Mouse (Mus musculus) erythroblast, embryonic 14.5 days (primary cell): ENCODE results near the gene Aco1. TPM values are rescaled to one million over a fixed set of nuclear protein-coding genes. Genes with fewer than 3 reads are reported as not detected.

Source experiments
- H3K27me3 ChIP-seq: 2 replicates; pipeline ENCODE4 v1.6.1; 2012; ENCODE audit warnings: inconsistent platforms; ENCODE audit not compliant: control insufficient read depth
- H3K36me3 ChIP-seq: 2 replicates; pipeline ENCODE4 v1.6.1; 2012; ENCODE audit warnings: mild to moderate bottlenecking, inconsistent platforms; ENCODE audit not compliant: control insufficient read depth
- H3K4me1 ChIP-seq: 2 replicates; pipeline ENCODE4 v1.6.1; 2012; ENCODE audit warnings: inconsistent platforms; ENCODE audit not compliant: control insufficient read depth
- H3K4me3 ChIP-seq: replicated peaks from 2 replicates; pipeline ENCODE3; 2012; ENCODE audit warnings: moderate library complexity, mild to moderate bottlenecking, inconsistent platforms
- H3K9me3 ChIP-seq: 2 replicates; pipeline ENCODE4 v1.6.1; 2012; ENCODE audit warnings: low read length, inconsistent platforms, mixed read lengths; ENCODE audit not compliant: control insufficient read depth
- GATA1 ChIP-seq: IDR thresholded peaks from 2 replicates; pipeline ENCODE4 v1.6.1; 2012; ENCODE audit warnings: low read length, inconsistent platforms, mixed read lengths
- TAL1 ChIP-seq: IDR thresholded peaks from 3 replicates; pipeline ENCODE4 v1.6.1; 2012; ENCODE audit warnings: low read length, inconsistent platforms, mixed read lengths
- polyA plus RNA-seq: library from polyadenylated mRNA; stranded (reverse); fragments of >175 nt; gene quantifications from 2 replicates; pipeline ENCODE4 v1.2.3, GENCODE M21; 2012

Gene Aco1
- polyA plus RNA-seq, 1 experiment: 0.08 TPM

DNA sequence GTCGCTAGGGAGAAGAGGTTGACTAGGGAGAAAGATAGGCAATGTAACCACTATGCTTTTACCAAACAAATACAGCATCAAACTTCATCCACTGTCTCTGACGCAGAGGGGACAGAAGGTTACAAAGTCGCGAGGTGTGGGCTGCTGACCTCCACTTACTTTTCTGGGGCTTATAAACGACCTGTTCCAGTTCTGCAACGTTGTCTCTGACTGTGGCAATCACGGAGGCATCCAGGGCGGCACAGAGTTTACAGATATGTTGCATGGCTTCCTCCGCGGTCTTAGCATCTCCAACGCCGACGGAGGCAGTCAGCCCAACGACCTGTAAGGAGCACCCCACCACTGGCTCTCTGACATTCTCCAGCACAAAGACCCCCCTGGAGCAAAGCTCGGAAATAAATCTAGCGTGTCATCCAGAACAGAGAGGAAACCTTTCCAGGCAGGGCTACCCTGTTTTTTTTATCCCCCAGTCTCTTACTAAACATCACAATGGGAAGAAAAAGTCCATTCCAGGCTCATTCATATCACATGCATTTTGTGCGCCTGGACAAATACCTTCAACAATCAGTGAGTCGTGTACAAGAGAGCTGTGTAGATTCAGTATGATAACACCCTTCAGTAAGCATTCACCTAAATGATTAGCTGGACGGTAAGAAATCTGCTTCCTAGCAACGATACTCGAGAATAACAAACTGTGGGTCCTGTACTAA is 79.2 kb downstream of the Aco1 start:
- Histone ChIP-seq H3K36me3 (no peaks in the 10 kb centered on the region), H3K4me3 (no peak overlapping the region), H3K4me1 (peaks cover 2% of the 10 kb centered on the region; the same call in 1 of the 2 replicates), H3K27me3 (peaks cover 6% of the 10 kb centered on the region), H3K9me3 (no peaks in the 10 kb centered on the region)
- TF ChIP-seq TAL1 (no peak), GATA1 (no peak)

DNA sequence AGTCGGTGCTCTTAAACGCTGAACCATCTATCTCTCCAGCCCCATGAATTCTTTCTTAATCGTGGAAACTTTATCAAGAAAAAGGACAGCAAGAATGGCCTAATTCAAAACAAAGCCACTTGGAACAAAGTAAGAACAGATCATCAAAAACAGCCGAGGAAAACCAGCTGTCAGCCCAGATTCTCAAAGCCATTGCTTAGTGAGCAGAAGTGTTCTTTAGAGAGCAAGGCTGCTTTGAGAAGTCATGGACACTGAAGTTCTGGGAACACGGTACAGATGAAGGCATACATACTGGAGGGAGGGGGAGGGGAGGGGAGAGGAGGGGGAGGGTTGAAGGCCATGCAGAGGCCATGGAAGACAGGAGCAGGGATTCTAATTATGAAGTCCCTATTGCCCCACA is 83.2 kb downstream of the Aco1 start:
- Histone ChIP-seq H3K9me3 (no peaks in the 10 kb centered on the region), H3K4me1 (no peaks in the 10 kb centered on the region), H3K4me3 (no peak overlapping the region), H3K36me3 (no peaks in the 10 kb centered on the region), H3K27me3 (peaks cover 4% of the 10 kb centered on the region; the same call in 1 of the 2 replicates)
- TF ChIP-seq GATA1: no peak
- no peak for TF ChIP-seq TAL1

DNA sequence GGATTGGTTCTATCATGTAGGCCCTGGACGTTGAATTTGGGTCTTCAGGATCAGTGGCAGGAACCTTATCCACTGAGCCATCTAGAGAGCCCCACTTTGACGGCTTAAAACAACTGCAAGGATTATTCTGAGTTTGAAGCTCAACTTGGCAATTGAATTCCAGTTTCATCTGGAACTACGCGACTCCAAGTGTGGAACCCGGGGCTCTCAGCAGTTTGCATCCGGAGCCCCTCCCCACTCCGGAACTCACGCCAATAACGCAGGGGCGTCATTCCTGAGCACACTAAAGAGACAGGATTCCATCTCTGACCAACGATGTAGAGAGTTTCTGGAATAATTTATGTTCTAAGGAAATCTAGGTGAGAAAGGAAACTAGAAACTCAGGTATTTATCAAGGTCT is 84.2 kb downstream of the Aco1 start:
- TF ChIP-seq TAL1 (no peak), GATA1 (no peak)
- no peaks in the 10 kb centered on the region for H3K36me3 ChIP-seq
- no peak overlapping the region for H3K4me3 ChIP-seq

DNA sequence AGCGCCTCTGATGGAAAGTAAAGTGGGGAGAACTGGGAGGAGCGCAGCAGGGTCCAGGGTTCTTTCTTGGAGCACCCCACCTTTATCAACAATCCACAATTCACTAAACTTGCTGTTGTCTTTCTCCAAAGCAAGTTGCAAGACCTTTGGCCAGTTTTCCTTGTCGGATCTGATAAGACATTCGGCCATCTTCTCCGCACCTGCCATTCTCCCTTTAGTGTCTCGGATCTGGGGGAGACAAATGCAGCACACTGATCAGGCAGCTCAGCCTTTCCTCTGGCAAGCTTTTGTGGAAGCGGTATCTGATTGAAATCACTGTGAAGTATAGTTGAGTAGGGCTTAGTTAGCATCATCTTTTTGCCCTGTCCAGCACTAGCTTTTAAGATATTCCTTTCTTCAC is 85.0 kb downstream of the Aco1 start:
- no peaks in the 10 kb centered on the region for H3K9me3 ChIP-seq

More for the DNA sequence above, 84.2 kb downstream of the Aco1 start:
- H3K9me3 ChIP-seq: no peaks in the 10 kb centered on the region
- no peaks in the 10 kb centered on the region for H3K27me3 ChIP-seq
- H3K4me1 ChIP-seq: no peaks in the 10 kb centered on the region

DNA sequence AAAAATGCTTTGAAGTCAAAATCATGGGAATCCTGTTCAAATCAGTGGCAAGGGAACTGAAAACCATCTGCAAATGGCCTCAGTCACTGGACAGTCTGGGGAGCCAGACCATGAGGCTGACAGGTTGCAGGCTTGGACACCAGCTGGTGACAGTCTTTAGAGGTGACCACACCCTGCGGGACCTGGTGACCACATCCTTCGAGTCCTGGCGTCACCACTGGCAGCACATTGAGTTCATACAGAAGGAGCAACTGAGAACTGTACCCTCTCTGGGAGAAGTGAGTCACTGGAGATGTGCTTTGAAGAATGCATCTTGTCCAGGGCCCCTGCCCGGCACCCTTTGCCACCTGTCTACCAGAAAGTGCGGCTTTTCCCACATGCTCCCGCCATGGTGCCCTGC is 86.8 kb downstream of the Aco1 start:
- TF ChIP-seq GATA1 (no peak), TAL1 (no peak)
- no peaks in the 10 kb centered on the region for H3K27me3 ChIP-seq
- H3K4me3 ChIP-seq: no peak overlapping the region
- H3K4me1 ChIP-seq: no peaks in the 10 kb centered on the region
- H3K9me3 ChIP-seq: no peaks in the 10 kb centered on the region
- H3K36me3 ChIP-seq: no peaks in the 10 kb centered on the region

More for the DNA sequence above, 85.0 kb downstream of the Aco1 start:
- Histone ChIP-seq H3K4me3 (no peak overlapping the region), H3K36me3 (no peaks in the 10 kb centered on the region), H3K4me1 (no peaks in the 10 kb centered on the region), H3K27me3 (no peaks in the 10 kb centered on the region)
- TF ChIP-seq TAL1 (no peak), GATA1 (no peak)

DNA sequence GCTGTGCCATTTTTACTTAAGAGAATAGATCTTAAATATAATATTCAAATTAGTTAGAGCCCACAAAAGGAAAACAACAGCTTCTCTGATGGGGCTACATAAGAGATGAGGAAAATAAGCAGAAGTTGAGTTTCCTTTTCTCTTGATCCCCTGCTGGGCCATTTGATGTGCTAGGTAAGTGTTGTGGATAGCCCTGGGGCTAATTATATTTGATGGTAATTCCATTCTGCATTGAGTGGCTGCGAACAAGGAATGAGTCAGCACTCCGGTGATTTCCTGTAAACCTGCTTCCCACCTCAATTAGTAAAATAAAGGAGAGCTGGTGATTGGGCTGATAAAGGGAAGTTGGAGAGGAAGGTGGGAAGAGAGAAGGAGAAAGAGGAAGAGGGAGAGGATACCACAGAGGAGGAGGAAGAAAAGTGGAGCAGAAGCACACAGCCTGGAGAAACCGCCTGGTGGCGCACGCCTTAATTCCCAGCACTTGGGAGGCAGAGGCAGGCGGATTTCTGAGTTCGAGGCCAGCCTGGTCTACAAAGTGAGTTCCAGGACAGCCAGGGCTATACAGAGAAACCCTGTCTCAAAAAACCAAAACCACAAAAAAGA is 90.3 kb downstream of the Aco1 start:
- no peak overlapping the region for H3K4me3 ChIP-seq
- H3K36me3 ChIP-seq: no peaks in the 10 kb centered on the region
- H3K27me3 ChIP-seq: no peaks in the 10 kb centered on the region
- H3K4me1 ChIP-seq: no peaks in the 10 kb centered on the region
- H3K9me3 ChIP-seq: no peaks in the 10 kb centered on the region
- no peak for TF ChIP-seq GATA1
- TF ChIP-seq TAL1: no peak

DNA sequence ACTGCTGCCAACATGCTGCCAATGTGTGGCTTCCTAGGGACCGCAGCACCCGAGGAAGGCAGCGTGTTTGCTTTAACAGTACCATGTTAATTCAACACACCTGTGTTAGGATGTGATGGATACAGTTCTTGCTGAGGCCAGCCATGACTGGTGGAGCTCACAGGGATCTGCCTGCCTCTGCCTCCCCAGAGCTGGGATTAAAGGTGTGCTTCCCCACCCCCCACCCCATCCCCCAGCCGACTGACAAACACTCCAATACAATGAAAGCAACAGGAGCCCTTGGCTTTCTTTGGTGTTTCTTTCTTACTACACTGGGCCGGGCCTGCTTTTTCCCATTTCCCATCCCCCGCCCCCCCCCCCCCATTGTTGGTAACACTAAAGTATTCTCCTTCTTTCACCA is 91.4 kb downstream of the Aco1 start:
- peaks cover 6% of the 10 kb centered on the region for H3K4me1 ChIP-seq
- peaks cover 5% of the 10 kb centered on the region for H3K27me3 ChIP-seq
- TF ChIP-seq GATA1 (no peak), TAL1 (no peak)
- H3K36me3 ChIP-seq: no peaks in the 10 kb centered on the region
- H3K4me3 ChIP-seq: no peak overlapping the region
- no peaks in the 10 kb centered on the region for H3K9me3 ChIP-seq

DNA sequence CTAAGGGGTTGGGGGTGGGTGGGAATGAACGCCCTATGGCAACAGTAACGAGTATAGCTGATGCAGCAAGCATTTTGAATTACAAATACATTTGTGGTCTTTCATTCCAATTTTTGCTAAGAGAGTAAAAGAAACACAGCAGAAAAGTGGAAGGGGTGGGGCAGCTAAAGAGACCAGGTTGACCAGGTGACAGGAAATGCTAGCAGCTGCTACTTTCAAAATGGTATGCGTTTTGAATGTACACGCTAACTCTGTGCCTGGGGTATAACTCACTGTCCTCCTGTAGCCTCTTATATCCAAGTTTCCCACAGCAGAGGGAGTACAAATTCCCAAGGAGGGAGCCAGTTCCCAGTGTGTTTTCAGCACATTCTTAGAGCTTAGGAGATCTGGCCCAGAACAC is 93.9 kb downstream of the Aco1 start:
- no peak for TF ChIP-seq TAL1
- TF ChIP-seq GATA1: no peak
- Histone ChIP-seq H3K4me3 (no peak overlapping the region), H3K27me3 (peaks cover 5% of the 10 kb centered on the region), H3K9me3 (no peaks in the 10 kb centered on the region), H3K4me1 (peaks cover 12% of the 10 kb centered on the region), H3K36me3 (no peaks in the 10 kb centered on the region)

DNA sequence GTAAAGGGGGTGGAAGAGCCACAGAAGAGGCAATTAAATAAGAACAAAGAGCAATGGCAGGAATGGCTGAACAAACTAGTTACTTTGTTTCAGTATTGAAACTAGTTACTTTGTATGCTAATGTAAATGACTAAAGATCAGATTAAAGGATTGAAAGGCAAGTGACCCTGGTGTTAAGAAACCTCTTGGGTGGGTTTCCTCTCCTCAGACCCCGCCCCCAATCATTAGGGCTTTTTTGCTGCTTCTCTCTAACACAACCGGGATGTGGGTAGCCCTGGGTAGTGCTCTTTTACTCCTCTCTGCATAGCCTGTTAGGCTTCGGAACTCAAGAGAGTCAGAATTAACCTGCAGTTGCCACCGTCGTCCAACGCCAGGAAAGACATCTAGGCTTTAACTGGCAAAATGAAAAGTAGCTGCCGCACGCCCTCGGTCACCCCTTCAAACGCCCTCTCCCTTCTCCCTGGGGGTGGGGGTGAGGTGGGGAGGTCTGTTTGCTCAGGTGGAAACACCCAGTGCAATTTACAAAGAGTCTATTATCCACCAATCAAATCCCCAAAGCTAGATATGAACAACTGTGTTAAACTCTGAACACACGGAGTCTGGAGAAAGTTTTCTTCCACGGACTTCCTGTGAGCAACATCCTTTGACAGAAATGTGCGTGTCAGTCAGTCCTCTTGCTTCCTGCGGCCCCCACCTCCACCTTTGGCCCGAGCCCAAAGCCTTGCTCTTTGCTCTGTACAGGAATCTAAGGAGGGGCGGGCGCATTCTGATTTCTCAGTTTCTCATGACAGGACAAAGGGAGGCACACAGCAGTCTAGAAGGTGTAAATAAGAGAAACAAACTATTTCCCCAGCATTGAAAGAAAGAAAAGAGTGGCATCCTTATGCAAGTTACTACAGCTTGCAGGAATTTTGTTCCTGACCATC is 95.9 kb downstream of the Aco1 start:
- TF ChIP-seq GATA1 (no peak), TAL1 (no peak)
- Histone ChIP-seq H3K4me1 (peaks cover 12% of the 10 kb centered on the region), H3K4me3 (peak overlapping the region; percentile 63), H3K27me3 (peaks cover 5% of the 10 kb centered on the region), H3K9me3 (no peaks in the 10 kb centered on the region), H3K36me3 (no peaks in the 10 kb centered on the region)
